Mouse (Mus musculus): ENCODE measurements around the gene Timd2. TPM values are rescaled to one million over a fixed set of nuclear protein-coding genes. Genes with fewer than 3 reads are reported as not detected.
"Not testable (repeated sequence)": the region's sequence is repeated elsewhere in the genome, so short reads cannot be mapped to it uniquely, and the experiment has no call there.

Timd2 gene
- polyA plus RNA-seq (2015; fragmentation: Nextera tagmentation; extraction: Ambion mirVana): 0.16 and 0.43 TPM in 2 replicates

DNA sequence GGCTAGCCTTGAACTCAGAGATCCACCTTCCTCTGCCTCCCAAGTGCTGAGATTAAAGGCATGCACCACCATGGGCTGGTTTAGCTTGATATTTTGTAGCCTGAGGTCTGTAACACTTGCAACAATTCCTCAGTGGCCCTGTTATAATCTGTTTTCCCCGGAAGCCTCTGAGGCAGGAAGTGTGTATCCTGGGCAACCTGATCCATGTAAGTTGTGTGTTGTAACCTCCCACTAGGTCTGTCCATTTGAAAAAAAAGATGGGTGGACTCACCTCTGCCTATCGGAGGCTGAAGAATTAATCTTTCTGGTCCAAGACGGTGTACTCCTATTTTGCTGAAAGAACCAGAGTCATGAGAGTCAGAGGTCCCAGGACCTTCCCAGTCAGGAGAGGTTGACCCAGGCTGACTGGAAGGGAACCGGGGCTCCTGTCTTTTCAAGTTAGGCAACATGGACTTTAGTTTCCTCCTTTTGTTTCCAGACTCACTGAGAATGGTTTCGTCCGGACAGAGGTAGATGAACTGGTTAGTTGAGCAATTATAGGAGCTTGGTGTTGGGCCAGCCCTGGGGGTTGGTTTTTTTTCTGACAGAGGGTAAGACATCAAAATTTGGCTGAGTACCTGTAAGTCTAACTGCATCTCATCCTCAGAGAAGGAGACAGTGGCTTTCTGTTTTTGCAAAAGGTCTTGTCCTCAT is at the start of gene Timd2:
Timd2 (minus strand) TSS at position 398 of the 693 bp plus-strand sequence.
- Histone ChIP-seq H3K27me3 (replicated peaks) (no peaks in the 10 kb centered on the region), H3K36me3 (no peaks in the 10 kb centered on the region), H3K9ac (no peak within 1 kb of the TSS), H3K4me2 (no peak within 1 kb of the TSS), H3K4me1 (no peaks in the 10 kb centered on the region), H3K27ac (replicated peaks) (no peak within 1 kb of the TSS), H3K9me3 (no peaks in the 10 kb centered on the region), H3K4me3 (no peak within 1 kb of the TSS)
- 72% methylated on average over 6 of the region's 6 CpGs for WGBS
- ATAC-seq (ENCODE audit: extremely low read depth, insufficient number of reproducible peaks, low FRiP score, low TSS enrichment): no peak

GRCm38 (mm10) chr11:46755714-46756113 is 48.9 kb upstream of the Timd2 start:
- not testable (repeated sequence) for H3K27me3 ChIP-seq (replicated peaks); H3K9ac ChIP-seq; H3K4me1 ChIP-seq; H3K36me3 ChIP-seq; ATAC-seq (ENCODE audit: extremely low read depth, insufficient number of reproducible peaks, low FRiP score, low TSS enrichment); H3K4me3 ChIP-seq; H3K9me3 ChIP-seq; H3K4me2 ChIP-seq; H3K27ac ChIP-seq (replicated peaks)
- 75% methylated on average over 6 of the region's 6 CpGs for WGBS

DNA sequence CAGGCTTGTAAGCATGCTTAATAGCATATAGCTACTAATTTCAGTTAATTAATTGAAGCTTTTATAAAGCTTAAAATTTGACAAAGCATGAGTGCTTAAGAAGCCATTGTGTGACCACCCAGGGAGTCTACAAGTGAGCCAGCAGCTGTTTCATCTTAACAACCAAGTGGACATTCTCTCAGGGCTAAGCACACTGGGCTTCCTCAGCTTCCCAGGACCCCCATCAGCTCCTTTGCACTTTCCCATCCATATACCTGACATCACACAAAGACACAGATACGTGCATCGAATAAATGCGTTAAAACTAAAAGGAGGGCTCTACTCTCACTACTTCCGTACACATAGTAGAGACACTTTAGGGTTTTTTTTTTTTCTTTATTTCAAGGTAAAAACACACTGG is 47.8 kb upstream of the Timd2 start:
- Histone ChIP-seq H3K27me3 (replicated peaks) (no peaks in the 10 kb centered on the region), H3K4me2 (no peak overlapping the region), H3K9me3 (no peaks in the 10 kb centered on the region), H3K4me1 (no peaks in the 10 kb centered on the region), H3K36me3 (no peaks in the 10 kb centered on the region), H3K4me3 (no peak overlapping the region), H3K27ac (replicated peaks) (no peak overlapping the region), H3K9ac (no peak overlapping the region)
- ATAC-seq (ENCODE audit: extremely low read depth, insufficient number of reproducible peaks, low FRiP score, low TSS enrichment): no peak
- WGBS: 81% methylated on average over 4 of the region's 4 CpGs

DNA sequence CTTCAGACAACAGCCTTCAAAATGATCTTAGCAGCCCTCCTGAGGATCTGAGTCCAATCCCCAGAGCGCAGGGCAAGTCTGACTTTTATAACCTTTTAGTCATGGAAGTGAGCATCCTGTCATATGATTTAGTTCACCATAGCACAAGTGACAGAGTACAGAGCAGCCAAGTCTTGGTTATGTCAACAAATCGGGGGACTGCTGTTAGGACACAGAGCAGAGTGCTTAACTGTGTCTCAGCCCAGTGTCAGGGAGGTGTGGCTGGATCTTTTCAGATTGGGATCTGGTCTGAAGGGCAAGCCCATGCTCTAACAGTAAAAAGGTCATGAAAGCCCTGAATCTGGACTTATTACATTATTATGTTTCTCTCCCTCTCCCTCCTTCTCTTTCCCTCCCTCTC is 46.8 kb upstream of the Timd2 start:
- no peak overlapping the region for H3K4me2 ChIP-seq
- WGBS: 33% methylated on average over 2 of the region's 2 CpGs
- no peaks in the 10 kb centered on the region for H3K27me3 ChIP-seq (replicated peaks)
- ATAC-seq (ENCODE audit: extremely low read depth, insufficient number of reproducible peaks, low FRiP score, low TSS enrichment): no peak
- no peak overlapping the region for H3K27ac ChIP-seq (replicated peaks)
- H3K9me3 ChIP-seq: no peaks in the 10 kb centered on the region
- no peaks in the 10 kb centered on the region for H3K4me1 ChIP-seq
- no peaks in the 10 kb centered on the region for H3K36me3 ChIP-seq
- no peak overlapping the region for H3K9ac ChIP-seq
- H3K4me3 ChIP-seq: no peak overlapping the region

DNA sequence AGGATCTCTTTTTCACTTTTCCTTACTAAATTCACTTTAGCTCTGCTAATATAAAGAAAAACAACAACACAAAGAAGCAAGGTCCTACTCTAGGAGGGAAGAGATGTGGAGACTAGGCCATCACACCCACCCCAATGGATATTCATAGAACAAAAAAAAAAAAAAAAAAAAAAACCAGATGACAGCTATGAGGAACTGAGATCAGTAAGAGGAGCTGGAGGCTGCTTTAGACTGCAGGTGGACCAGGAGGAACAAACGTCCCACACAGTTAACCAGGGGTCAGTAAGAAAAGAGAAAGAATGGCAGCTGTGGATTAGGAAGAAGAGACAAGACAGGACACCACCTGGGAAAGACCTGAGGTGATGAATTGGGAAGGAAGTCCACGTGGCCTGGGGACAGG is 41.1 kb upstream of the Timd2 start:
- Histone ChIP-seq H3K27ac (replicated peaks) (no peak overlapping the region), H3K9me3 (no peaks in the 10 kb centered on the region), H3K36me3 (no peaks in the 10 kb centered on the region), H3K27me3 (replicated peaks) (no peaks in the 10 kb centered on the region), H3K4me1 (no peaks in the 10 kb centered on the region), H3K4me2 (no peak overlapping the region), H3K4me3 (no peak overlapping the region), H3K9ac (no peak overlapping the region)
- no peak for ATAC-seq (ENCODE audit: extremely low read depth, insufficient number of reproducible peaks, low FRiP score, low TSS enrichment)
- WGBS: 48% methylated on average over 2 of the region's 2 CpGs

- no peaks in the 10 kb centered on the region for H3K36me3 ChIP-seq
- H3K9me3 ChIP-seq: no peaks in the 10 kb centered on the region
- no peaks in the 10 kb centered on the region for H3K27me3 ChIP-seq (replicated peaks)
- H3K4me1 ChIP-seq: no peaks in the 10 kb centered on the region
- H3K27ac ChIP-seq (replicated peaks): no peak overlapping the region
- H3K9ac ChIP-seq: no peak overlapping the region
- no peak for ATAC-seq (ENCODE audit: extremely low read depth, insufficient number of reproducible peaks, low FRiP score, low TSS enrichment)
- WGBS: 71% methylated on average over 3 of the region's 3 CpGs
- no peak overlapping the region for H3K4me3 ChIP-seq
- no peak overlapping the region for H3K4me2 ChIP-seq
Measured at GRCm38 (mm10) chr11:46741716-46742115, 34.9 kb upstream of the Timd2 start.

DNA sequence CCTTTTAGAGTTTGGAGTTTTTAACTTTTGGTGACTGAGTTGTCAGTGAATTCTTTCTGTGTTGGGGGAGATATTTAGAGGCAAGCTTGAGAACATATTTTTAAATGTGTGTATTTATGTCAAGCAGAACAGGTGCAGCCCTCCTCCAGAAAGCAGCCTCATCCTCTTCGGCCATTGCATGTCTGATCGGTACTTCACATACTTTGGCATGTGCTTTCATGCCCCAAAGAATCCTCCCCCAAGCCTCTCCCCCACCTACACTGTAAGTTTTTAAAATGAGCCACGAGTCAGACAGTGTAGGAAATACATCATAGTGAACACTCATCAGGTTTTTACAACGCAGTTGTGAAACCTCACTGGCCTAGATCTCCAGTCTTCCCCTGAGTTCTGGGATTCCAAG is 34.0 kb upstream of the Timd2 start:
- Histone ChIP-seq H3K4me1 (no peaks in the 10 kb centered on the region), H3K27ac (replicated peaks) (no peak overlapping the region), H3K9ac (no peak overlapping the region), H3K4me3 (no peak overlapping the region), H3K27me3 (replicated peaks) (no peaks in the 10 kb centered on the region), H3K36me3 (no peaks in the 10 kb centered on the region), H3K9me3 (no peaks in the 10 kb centered on the region), H3K4me2 (no peak overlapping the region)
- 76% methylated on average over 4 of the region's 4 CpGs for WGBS
- no peak for ATAC-seq (ENCODE audit: extremely low read depth, insufficient number of reproducible peaks, low FRiP score, low TSS enrichment)

DNA sequence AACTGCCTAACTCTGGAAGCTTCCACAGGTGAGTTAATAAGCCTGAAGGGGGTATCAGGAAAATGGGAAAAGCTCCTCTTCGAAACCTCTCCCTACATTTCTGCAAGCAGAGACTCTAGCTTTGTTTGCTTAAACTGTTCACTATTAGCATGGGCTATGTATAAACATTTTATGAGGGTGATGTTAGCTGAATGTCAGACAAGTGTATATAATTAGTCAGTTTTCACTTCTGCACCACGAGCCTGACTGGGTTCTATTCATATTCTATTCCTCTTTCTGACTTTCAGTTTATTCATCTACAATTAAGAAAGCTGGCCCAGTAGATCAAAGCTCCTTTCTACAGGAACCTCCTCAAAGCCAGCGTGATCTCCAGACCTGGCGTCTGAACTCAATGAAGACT is 32.6 kb upstream of the Timd2 start:
- Histone ChIP-seq H3K9me3 (no peaks in the 10 kb centered on the region), H3K27me3 (replicated peaks) (no peaks in the 10 kb centered on the region), H3K27ac (replicated peaks) (no peak overlapping the region), H3K9ac (no peak overlapping the region), H3K4me1 (no peaks in the 10 kb centered on the region), H3K4me2 (no peak overlapping the region), H3K36me3 (no peaks in the 10 kb centered on the region), H3K4me3 (no peak overlapping the region)
- no peak for ATAC-seq (ENCODE audit: extremely low read depth, insufficient number of reproducible peaks, low FRiP score, low TSS enrichment)
- WGBS: 74% methylated on average over 4 of the region's 4 CpGs

- not testable (repeated sequence) for H3K36me3 ChIP-seq; H3K4me2 ChIP-seq; H3K9ac ChIP-seq; H3K4me3 ChIP-seq; H3K27ac ChIP-seq (replicated peaks); H3K27me3 ChIP-seq (replicated peaks); H3K4me1 ChIP-seq; H3K9me3 ChIP-seq; ATAC-seq (ENCODE audit: extremely low read depth, insufficient number of reproducible peaks, low FRiP score, low TSS enrichment)
- WGBS: 90% methylated on average over 1 of the region's 1 CpGs
Measured at GRCm38 (mm10) chr11:46735076-46735475, 28.2 kb upstream of the Timd2 start, which contains the start of gene Havcr1. Gene Havcr1 (plus strand): TSS chr11:46735080.

DNA sequence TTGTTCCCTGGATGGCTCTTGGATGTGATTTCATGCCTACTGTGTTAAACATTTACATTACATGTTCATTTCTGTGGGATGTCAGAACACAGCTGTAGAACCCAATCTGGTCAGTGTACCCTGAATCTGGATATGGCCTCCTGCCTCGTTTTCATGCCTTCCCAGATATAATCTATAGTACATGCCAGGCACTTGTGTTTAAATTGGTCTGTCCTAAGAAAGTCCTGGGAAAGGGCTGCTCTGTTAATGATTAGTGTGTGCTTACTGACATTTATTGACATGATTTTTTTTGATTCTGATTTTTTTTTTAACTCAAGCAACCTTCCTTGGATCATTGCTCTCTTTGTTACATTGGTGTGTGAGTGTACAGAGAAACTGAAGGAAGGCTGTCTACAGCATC is 27.8 kb upstream of the Timd2 start:
- Histone ChIP-seq H3K9me3 (no peaks in the 10 kb centered on the region), H3K9ac (no peak overlapping the region), H3K4me1 (no peaks in the 10 kb centered on the region), H3K4me2 (no peak overlapping the region), H3K27ac (replicated peaks) (no peak overlapping the region), H3K36me3 (no peaks in the 10 kb centered on the region), H3K27me3 (replicated peaks) (no peaks in the 10 kb centered on the region), H3K4me3 (no peak overlapping the region)
- WGBS: 65% methylated on average over 1 of the region's 1 CpGs
- ATAC-seq (ENCODE audit: extremely low read depth, insufficient number of reproducible peaks, low FRiP score, low TSS enrichment): no peak

- Histone ChIP-seq H3K4me3 (no peak overlapping the region), H3K9ac (no peak overlapping the region), H3K27me3 (replicated peaks) (no peaks in the 10 kb centered on the region), H3K4me1 (no peaks in the 10 kb centered on the region), H3K9me3 (no peaks in the 10 kb centered on the region), H3K27ac (replicated peaks) (no peak overlapping the region), H3K4me2 (no peak overlapping the region), H3K36me3 (no peaks in the 10 kb centered on the region)
- no peak for ATAC-seq (ENCODE audit: extremely low read depth, insufficient number of reproducible peaks, low FRiP score, low TSS enrichment)
- WGBS: 51% methylated on average over 6 of the region's 6 CpGs
Measured at GRCm38 (mm10) chr11:46733242-46733789, 26.5 kb upstream of the Timd2 start.

DNA sequence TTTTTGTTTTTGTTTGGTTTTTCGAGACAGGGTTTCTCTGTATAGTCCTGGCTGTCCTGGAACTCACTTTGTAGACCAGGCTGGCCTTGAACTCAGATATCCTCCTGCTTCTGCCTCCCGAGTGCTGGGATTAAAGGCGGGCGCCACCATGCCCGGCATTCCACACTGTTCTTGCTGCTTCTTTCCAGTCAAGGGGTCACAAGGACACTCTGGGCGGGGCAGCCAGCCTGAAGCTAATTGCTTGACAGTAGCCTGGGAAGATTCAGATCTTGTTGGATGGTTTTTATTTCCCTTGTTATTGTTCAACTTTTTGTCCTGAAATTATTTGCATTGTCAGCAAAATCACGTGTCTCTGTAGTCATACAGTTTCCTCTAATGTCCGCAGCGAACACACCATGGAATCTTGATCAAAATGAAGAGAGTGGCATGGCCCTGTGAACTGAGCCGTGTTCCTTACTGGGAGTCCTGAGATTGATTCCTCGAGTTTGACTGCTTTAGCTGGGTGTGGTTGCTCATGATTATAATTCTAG is 24.7 kb upstream of the Timd2 start:
- no peak overlapping the region for H3K27ac ChIP-seq (replicated peaks)
- no peaks in the 10 kb centered on the region for H3K9me3 ChIP-seq
- H3K9ac ChIP-seq: no peak overlapping the region
- no peak overlapping the region for H3K4me3 ChIP-seq
- no peak for ATAC-seq (ENCODE audit: extremely low read depth, insufficient number of reproducible peaks, low FRiP score, low TSS enrichment)
- H3K27me3 ChIP-seq (replicated peaks): no peaks in the 10 kb centered on the region
- 78% methylated on average over 11 of the region's 11 CpGs for WGBS
- H3K36me3 ChIP-seq: no peaks in the 10 kb centered on the region
- no peaks in the 10 kb centered on the region for H3K4me1 ChIP-seq
- H3K4me2 ChIP-seq: no peak overlapping the region
